Mouse (Mus musculus): ENCODE results near the gene Ninl. TPM values are rescaled to one million over a fixed set of nuclear protein-coding genes. Genes with fewer than 3 reads are reported as not detected.

The Ninl gene
- polyA plus RNA-seq, 1 experiment from 2014 or later = 3.2 TPM

DNA sequence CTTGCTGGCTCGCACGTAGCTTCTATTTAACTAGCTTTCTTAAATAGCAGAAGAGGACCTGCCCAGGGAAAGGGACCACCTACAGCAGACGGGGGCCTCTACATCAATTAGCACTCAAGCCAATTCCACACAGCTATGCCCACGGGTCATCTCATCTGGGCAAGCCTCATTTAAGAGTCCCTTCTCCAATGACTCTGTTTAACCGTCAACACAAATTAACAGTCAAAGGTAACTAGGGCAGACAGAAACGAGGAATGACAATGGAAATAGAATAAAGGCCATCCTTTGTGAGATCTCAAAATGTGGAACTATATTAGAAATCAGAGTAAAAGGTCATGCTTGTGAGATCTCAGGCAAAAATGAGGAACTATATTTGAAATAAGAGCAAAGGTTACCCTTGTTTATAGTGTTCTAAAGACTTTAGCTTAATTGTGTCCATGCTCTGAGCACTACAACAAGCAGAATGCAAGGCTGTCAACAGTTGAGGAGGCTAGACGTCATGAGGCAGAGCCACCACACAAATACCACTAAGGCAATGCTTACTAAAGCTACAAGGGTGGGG lies 143.4 kb downstream of the Ninl start:
- Histone ChIP-seq H3K4me1 (ENCODE audit: control insufficient read depth, insufficient read depth, low read length) (no peaks in the 10 kb centered on the region), H3K9ac (ENCODE audit: low read length) (no peak overlapping the region), H3K4me2 (ENCODE audit: low read depth, low read length) (no peak overlapping the region), H3K9me3 (replicated peaks; ENCODE audit: control insufficient read depth, low read length) (no peaks in the 10 kb centered on the region), H3K27me3 (ENCODE audit: control insufficient read depth, insufficient read depth, low read length) (no peaks in the 10 kb centered on the region), H3K4me3 (ENCODE audit: low read length) (no peak overlapping the region), H3K27ac (ENCODE audit: low read length) (no peak overlapping the region), H3K36me3 (ENCODE audit: control insufficient read depth, insufficient read depth) (no peaks in the 10 kb centered on the region)
- no peak for ATAC-seq (replicated peaks; ENCODE audit: extremely low read depth, insufficient read depth, low FRiP score)
- WGBS = 73% methylated on average over 7 of the region's 7 CpGs

DNA sequence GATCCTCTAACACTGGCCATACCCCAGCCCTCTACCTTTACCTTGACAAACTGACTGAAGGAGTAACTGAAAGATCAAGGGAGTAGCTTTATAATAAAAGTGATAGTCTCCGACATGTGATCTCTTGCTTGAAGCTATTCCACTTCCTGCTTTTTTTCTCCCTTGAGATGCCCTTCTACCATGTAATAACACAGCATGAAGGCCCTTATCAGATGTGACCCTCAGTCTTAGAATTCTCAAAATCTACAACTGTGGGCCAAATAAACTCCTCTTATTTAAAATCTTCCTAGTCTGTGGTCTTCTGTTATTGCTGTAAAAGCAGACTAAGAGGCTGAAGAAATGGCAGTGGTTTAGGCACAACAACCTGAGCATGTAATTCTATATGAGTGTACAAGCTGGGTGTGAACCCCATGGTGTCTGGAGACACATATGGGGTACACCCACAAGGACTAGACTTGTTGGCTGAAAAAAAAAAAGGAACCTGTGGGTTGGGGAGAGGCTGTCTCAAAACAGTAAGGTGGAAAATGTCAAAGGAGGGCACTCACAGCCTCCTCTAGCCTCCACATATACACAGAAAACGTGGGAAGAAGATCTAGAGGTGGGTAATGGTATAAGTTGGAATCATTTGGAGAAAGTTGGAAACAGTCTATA lies 144.4 kb downstream of the Ninl start:
- Histone ChIP-seq H3K27me3 (ENCODE audit: control insufficient read depth, insufficient read depth, low read length) (no peaks in the 10 kb centered on the region), H3K4me3 (ENCODE audit: low read length) (no peak overlapping the region), H3K9me3 (replicated peaks; ENCODE audit: control insufficient read depth, low read length) (no peaks in the 10 kb centered on the region), H3K36me3 (ENCODE audit: control insufficient read depth, insufficient read depth) (no peaks in the 10 kb centered on the region), H3K9ac (ENCODE audit: low read length) (no peak overlapping the region), H3K4me1 (ENCODE audit: control insufficient read depth, insufficient read depth, low read length) (no peaks in the 10 kb centered on the region), H3K4me2 (ENCODE audit: low read depth, low read length) (no peak overlapping the region), H3K27ac (ENCODE audit: low read length) (no peak overlapping the region)
- ATAC-seq (replicated peaks; ENCODE audit: extremely low read depth, insufficient read depth, low FRiP score) = no peak
- WGBS = 86% methylated on average over 2 of the region's 2 CpGs

DNA sequence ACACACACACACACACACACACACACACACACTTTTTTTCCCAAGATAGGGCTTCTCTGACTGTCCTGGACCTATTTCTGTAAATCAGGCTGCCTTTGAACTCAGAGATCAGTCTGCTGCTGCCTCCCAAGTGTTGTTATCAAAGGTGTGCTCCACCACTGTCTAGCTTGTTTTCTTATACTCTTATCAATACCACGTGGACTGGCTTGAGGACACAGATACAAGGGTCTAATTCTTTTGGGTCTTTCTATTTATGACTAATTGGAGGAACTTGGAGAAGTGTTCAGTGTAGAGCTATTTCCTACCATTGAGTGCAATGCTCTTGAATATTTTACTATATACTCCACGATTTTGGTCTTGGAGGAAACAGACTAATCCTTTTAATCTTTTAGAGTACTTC lies 151.8 kb downstream of the Ninl start:
- Histone ChIP-seq H3K4me2 (ENCODE audit: low read depth, low read length) (no peak overlapping the region), H3K27me3 (ENCODE audit: control insufficient read depth, insufficient read depth, low read length) (no peaks in the 10 kb centered on the region), H3K4me3 (ENCODE audit: low read length) (no peak overlapping the region), H3K36me3 (ENCODE audit: control insufficient read depth, insufficient read depth) (no peaks in the 10 kb centered on the region), H3K9me3 (replicated peaks; ENCODE audit: control insufficient read depth, low read length) (no peaks in the 10 kb centered on the region; the same call in 1 of the 2 replicates), H3K4me1 (ENCODE audit: control insufficient read depth, insufficient read depth, low read length) (peaks cover 2% of the 10 kb centered on the region; the same call in 1 of the 2 replicates), H3K27ac (ENCODE audit: low read length) (no peak overlapping the region), H3K9ac (ENCODE audit: low read length) (no peak overlapping the region)
- no peak for ATAC-seq (replicated peaks; ENCODE audit: extremely low read depth, insufficient read depth, low FRiP score)
- 55% methylated on average over 2 of the region's 2 CpGs for WGBS

DNA sequence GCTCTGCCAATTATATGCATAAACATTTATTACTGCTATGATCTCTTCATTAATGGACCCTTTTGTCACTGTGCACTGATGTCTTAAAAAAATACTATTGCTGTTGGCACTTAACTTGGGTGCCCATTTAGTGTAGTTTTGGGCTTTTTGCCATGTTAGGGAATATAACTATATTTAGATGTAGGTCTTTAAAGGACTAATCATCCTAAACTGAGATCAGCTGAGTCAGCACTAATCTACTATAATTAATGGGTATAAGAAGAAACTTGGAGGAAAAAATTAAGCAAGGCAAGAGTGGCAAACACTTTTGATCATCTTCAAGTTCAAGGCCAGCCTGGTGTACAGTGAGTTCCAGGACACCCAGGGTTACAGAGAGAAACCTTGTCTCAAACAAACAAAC lies 152.9 kb downstream of the Ninl start:
- Histone ChIP-seq H3K27ac (ENCODE audit: low read length) (no peak overlapping the region), H3K4me1 (ENCODE audit: control insufficient read depth, insufficient read depth, low read length) (peaks cover 2% of the 10 kb centered on the region; the same call in 1 of the 2 replicates), H3K4me3 (ENCODE audit: low read length) (no peak overlapping the region), H3K36me3 (ENCODE audit: control insufficient read depth, insufficient read depth) (no peaks in the 10 kb centered on the region), H3K27me3 (ENCODE audit: control insufficient read depth, insufficient read depth, low read length) (no peaks in the 10 kb centered on the region), H3K4me2 (ENCODE audit: low read depth, low read length) (no peak overlapping the region), H3K9me3 (replicated peaks; ENCODE audit: control insufficient read depth, low read length) (no peaks in the 10 kb centered on the region; the same call in 1 of the 2 replicates), H3K9ac (ENCODE audit: low read length) (no peak overlapping the region)
- ATAC-seq (replicated peaks; ENCODE audit: extremely low read depth, insufficient read depth, low FRiP score) = no peak

DNA sequence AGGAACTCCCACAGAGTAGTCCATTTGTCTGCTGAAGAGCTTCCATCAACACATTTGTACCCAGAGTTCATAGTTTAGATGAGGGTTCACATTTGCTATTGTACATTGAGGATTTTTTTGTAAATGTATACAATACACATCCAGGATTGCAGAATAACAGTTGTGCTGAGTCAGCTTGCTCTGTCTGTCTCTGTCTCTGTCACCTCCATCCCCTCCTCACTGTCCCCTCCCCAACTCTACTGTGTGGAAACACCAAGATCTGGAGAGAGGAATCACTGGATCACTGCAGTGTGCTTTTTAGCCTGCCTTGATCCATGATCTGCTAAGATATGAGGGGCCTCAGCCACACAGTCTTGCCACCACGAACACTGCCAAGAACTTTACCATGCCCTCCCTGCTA lies 153.4 kb downstream of the Ninl start:
- Histone ChIP-seq H3K9ac (ENCODE audit: low read length) (no peak overlapping the region), H3K27me3 (ENCODE audit: control insufficient read depth, insufficient read depth, low read length) (no peaks in the 10 kb centered on the region), H3K36me3 (ENCODE audit: control insufficient read depth, insufficient read depth) (no peaks in the 10 kb centered on the region), H3K4me1 (ENCODE audit: control insufficient read depth, insufficient read depth, low read length) (peaks cover 2% of the 10 kb centered on the region; the same call in 1 of the 2 replicates), H3K4me3 (ENCODE audit: low read length) (no peak overlapping the region), H3K27ac (ENCODE audit: low read length) (no peak overlapping the region), H3K9me3 (replicated peaks; ENCODE audit: control insufficient read depth, low read length) (no peaks in the 10 kb centered on the region; the same call in 1 of the 2 replicates), H3K4me2 (ENCODE audit: low read depth, low read length) (no peak overlapping the region)
- ATAC-seq (replicated peaks; ENCODE audit: extremely low read depth, insufficient read depth, low FRiP score) = no peak
- 81% methylated on average over 1 of the region's 1 CpGs for WGBS

DNA sequence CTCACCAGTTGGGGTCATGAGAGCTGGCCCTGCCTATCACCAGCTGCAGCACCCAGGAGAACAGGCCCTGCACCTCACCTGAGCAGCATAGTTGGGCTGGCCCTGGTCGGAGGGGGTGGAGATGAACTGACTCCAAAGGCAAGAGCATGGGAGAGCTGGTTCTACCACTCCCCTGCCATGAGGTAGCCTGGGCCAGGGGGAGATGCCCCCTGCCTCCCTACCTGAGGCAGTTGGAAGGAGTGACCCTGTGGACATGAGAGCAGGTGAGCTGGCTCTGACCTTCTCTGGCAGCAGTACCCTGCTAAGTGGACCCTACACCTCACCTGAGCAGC lies 154.4 kb downstream of the Ninl start:
- no peak overlapping the region for H3K9ac ChIP-seq (ENCODE audit: low read length)
- WGBS = 100% methylated on average over 1 of the region's 1 CpGs

More for the DNA sequence above, 154.4 kb downstream of the Ninl start:
- Histone ChIP-seq H3K27me3 (ENCODE audit: control insufficient read depth, insufficient read depth, low read length) (no peaks in the 10 kb centered on the region), H3K27ac (ENCODE audit: low read length) (no peak overlapping the region), H3K4me1 (ENCODE audit: control insufficient read depth, insufficient read depth, low read length) (peaks cover 2% of the 10 kb centered on the region; the same call in 1 of the 2 replicates), H3K4me3 (ENCODE audit: low read length) (no peak overlapping the region), H3K4me2 (ENCODE audit: low read depth, low read length) (no peak overlapping the region), H3K9me3 (replicated peaks; ENCODE audit: control insufficient read depth, low read length) (no peaks in the 10 kb centered on the region; the same call in 1 of the 2 replicates), H3K36me3 (ENCODE audit: control insufficient read depth, insufficient read depth) (no peaks in the 10 kb centered on the region)
- ATAC-seq (replicated peaks; ENCODE audit: extremely low read depth, insufficient read depth, low FRiP score) = no peak

Other genes starting within 250 kb of the Ninl start
- gene Abhd12, start 134.6 kb downstream of the Ninl start, polyA plus RNA-seq (2015; fragmentation: Nextera tagmentation; extraction: Ambion mirVana) = 41.5 and 43.2 TPM in 2 replicates
- 25.0 and 27.0 TPM in 2 replicates for gene Gins1, start 134.0 kb downstream of the Ninl start, polyA plus RNA-seq (2015; fragmentation: Nextera tagmentation; extraction: Ambion mirVana)
- 17.8 and 22.0 TPM in 2 replicates for gene Nanp, start within 50 bp of the Ninl start, polyA plus RNA-seq (2015; fragmentation: Nextera tagmentation; extraction: Ambion mirVana)
- gene Gm14151, start 53.0 kb upstream of the Ninl start, polyA plus RNA-seq (2015; fragmentation: Nextera tagmentation; extraction: Ambion mirVana) = not detected in 2 replicates
- gene Gm14147, start 58.9 kb upstream of the Ninl start, polyA plus RNA-seq (2015; fragmentation: Nextera tagmentation; extraction: Ambion mirVana) = not detected in 2 replicates